Mouse (Mus musculus): ENCODE measurements around the gene Plagl1. TPM values are rescaled to one million over a fixed set of nuclear protein-coding genes. Genes with fewer than 3 reads are reported as not detected.

Gene Plagl1
- polyA plus RNA-seq, 2 experiments = 354 to 841 TPM

GRCm38 (mm10) chr10:13062373-13062772, 2.1 kb downstream of the Plagl1 start:
- DNase-seq (ENCODE audit: low spot score) = no peak

DNA sequence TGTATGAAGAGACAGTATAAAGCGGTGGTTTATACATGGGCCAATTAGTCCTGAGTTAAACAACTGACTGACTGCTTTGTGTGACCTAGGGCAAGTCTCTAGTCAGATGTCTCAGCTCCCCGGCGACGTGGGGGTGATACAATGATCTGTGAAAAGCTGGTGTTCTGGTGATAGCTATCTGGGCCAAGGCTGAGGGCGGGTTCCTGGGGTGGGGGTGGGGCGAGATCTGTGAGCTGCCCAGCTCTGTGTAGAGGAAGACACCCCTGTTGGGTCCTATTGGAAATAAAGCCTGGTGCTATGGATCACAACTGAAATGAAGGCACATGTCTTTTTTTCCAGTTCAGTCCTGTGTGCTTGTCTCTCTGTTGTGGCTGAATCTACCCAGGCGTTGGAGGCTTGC, 3.2 kb downstream of the Plagl1 start:
- no peak for DNase-seq (ENCODE audit: low spot score)
- 27% methylated on average over 7 of the region's 7 CpGs for WGBS

More at GRCm38 (mm10) chr10:13062373-13062772, 2.1 kb downstream of the Plagl1 start:
- H3K4me3 ChIP-seq (replicated peaks; ENCODE audit: low read length) = no peak overlapping the region
- H3K9ac ChIP-seq (ENCODE audit: low read depth, low read length, severe bottlenecking) = no peak overlapping the region
- peaks cover 4% of the 10 kb centered on the region; the same call in 1 of the 2 replicates for H3K4me1 ChIP-seq (ENCODE audit: control insufficient read depth, insufficient read depth, low read length)
- H3K4me2 ChIP-seq (replicated peaks; ENCODE audit: low read depth, low read length, severe bottlenecking) = no peak overlapping the region
- ATAC-seq (ENCODE audit: low FRiP score, low read depth) = no peak
- H3K27ac ChIP-seq (replicated peaks; ENCODE audit: low read depth, low read length) = no peak overlapping the region
- 58% methylated on average over 8 of the region's 8 CpGs for WGBS
- H3K36me3 ChIP-seq (ENCODE audit: control insufficient read depth, insufficient read depth, low read length) = no peaks in the 10 kb centered on the region
- H3K27me3 ChIP-seq (ENCODE audit: control insufficient read depth, insufficient read depth, low read length) = peaks cover 20% of the 10 kb centered on the region
- no peaks in the 10 kb centered on the region for H3K9me3 ChIP-seq (ENCODE audit: control insufficient read depth, low read length)
- TF ChIP-seq POLR2A (IDR thresholded peaks at IDR 0.05; ENCODE audit: borderline replicate concordance, extremely low read depth, insufficient read depth, insufficient read length) = no peak

DNA sequence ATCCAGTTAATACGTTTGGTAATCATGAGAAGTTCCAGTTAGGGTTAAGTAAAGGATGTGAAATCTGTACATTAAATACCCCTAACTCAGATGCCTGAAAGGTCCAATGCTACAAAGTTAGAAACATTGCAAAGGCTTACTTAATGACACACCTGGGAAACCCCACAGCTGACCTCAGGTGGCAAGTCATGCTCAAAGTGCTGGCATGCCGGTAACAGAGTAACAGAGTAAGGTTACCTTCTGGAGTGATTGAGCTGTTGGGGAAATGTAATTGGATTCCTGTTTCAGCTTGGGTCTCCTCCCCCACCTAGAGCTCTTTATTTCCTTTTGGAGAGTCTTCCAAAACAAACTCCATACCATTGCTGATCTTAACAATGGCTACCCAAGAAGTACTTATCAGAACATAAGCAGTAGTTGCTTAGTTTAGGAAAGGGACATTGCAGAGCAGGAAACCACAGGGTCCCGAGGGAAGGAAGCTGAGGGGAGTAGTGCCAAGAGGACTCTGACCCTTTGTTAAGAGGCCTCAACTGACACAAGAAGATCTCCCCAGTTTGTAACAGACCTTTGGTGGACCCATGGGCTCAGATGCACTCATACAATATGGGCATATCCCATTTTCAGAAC, 4.9 kb downstream of the Plagl1 start:
- Histone ChIP-seq H3K9ac (ENCODE audit: low read depth, low read length, severe bottlenecking) (no peak overlapping the region), H3K9me3 (ENCODE audit: control insufficient read depth, low read length) (no peaks in the 10 kb centered on the region), H3K36me3 (ENCODE audit: control insufficient read depth, insufficient read depth, low read length) (no peaks in the 10 kb centered on the region), H3K4me1 (ENCODE audit: control insufficient read depth, insufficient read depth, low read length) (peaks cover 4% of the 10 kb centered on the region; the same call in 1 of the 2 replicates), H3K27ac (replicated peaks; ENCODE audit: low read depth, low read length) (no peak overlapping the region), H3K4me3 (replicated peaks; ENCODE audit: low read length) (no peak overlapping the region), H3K4me2 (replicated peaks; ENCODE audit: low read depth, low read length, severe bottlenecking) (no peak overlapping the region), H3K27me3 (ENCODE audit: control insufficient read depth, insufficient read depth, low read length) (peaks cover 14% of the 10 kb centered on the region)
- WGBS = 59% methylated on average over 3 of the region's 3 CpGs
- no peak for TF ChIP-seq POLR2A (IDR thresholded peaks at IDR 0.05; ENCODE audit: borderline replicate concordance, extremely low read depth, insufficient read depth, insufficient read length)
- no peak for DNase-seq (ENCODE audit: low spot score)
- ATAC-seq (ENCODE audit: low FRiP score, low read depth) = no peak

More for the DNA sequence above, 3.2 kb downstream of the Plagl1 start:
- no peak for ATAC-seq (ENCODE audit: low FRiP score, low read depth)
- no peak overlapping the region for H3K4me2 ChIP-seq (replicated peaks; ENCODE audit: low read depth, low read length, severe bottlenecking)
- H3K27me3 ChIP-seq (ENCODE audit: control insufficient read depth, insufficient read depth, low read length) = peaks cover 20% of the 10 kb centered on the region
- H3K27ac ChIP-seq (replicated peaks; ENCODE audit: low read depth, low read length) = no peak overlapping the region
- H3K36me3 ChIP-seq (ENCODE audit: control insufficient read depth, insufficient read depth, low read length) = no peaks in the 10 kb centered on the region
- H3K4me3 ChIP-seq (replicated peaks; ENCODE audit: low read length) = no peak overlapping the region
- no peak overlapping the region for H3K9ac ChIP-seq (ENCODE audit: low read depth, low read length, severe bottlenecking)
- no peaks in the 10 kb centered on the region for H3K9me3 ChIP-seq (ENCODE audit: control insufficient read depth, low read length)
- peaks cover 4% of the 10 kb centered on the region; the same call in 1 of the 2 replicates for H3K4me1 ChIP-seq (ENCODE audit: control insufficient read depth, insufficient read depth, low read length)
- no peak for TF ChIP-seq POLR2A (IDR thresholded peaks at IDR 0.05; ENCODE audit: borderline replicate concordance, extremely low read depth, insufficient read depth, insufficient read length)

DNA sequence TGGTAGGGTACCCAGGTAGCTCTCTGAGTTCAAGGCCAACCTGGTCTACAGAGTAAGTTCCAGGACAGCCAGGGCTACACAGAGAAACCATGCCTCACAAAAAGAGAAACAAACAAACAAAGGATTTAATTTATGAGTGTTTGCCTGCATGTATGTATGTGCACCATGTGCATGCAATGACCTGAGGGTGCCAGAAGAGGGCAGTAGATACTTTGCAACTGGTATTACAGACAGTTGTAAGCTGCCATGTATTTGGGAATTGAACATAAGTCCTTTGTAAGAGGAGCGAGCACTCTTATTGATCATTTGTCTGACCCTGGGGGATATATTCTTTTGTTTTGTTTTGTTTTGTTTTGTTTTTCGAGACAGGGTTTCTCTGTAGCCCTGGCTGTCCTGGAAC, 10.7 kb downstream of the Plagl1 start:
- Histone ChIP-seq H3K36me3 (ENCODE audit: control insufficient read depth, insufficient read depth, low read length) (no peaks in the 10 kb centered on the region), H3K27me3 (ENCODE audit: control insufficient read depth, insufficient read depth, low read length) (no peaks in the 10 kb centered on the region), H3K9ac (ENCODE audit: low read depth, low read length, severe bottlenecking) (no peak overlapping the region), H3K4me1 (ENCODE audit: control insufficient read depth, insufficient read depth, low read length) (no peaks in the 10 kb centered on the region), H3K4me2 (replicated peaks; ENCODE audit: low read depth, low read length, severe bottlenecking) (no peak overlapping the region), H3K9me3 (ENCODE audit: control insufficient read depth, low read length) (no peaks in the 10 kb centered on the region; the same call in 1 of the 2 replicates), H3K4me3 (replicated peaks; ENCODE audit: low read length) (no peak overlapping the region), H3K27ac (replicated peaks; ENCODE audit: low read depth, low read length) (no peak overlapping the region)
- DNase-seq (ENCODE audit: low spot score) (no peak), ATAC-seq (ENCODE audit: low FRiP score, low read depth) (no peak)
- no peak for TF ChIP-seq POLR2A (IDR thresholded peaks at IDR 0.05; ENCODE audit: borderline replicate concordance, extremely low read depth, insufficient read depth, insufficient read length)
- 98% methylated on average over 2 of the region's 2 CpGs for WGBS

DNA sequence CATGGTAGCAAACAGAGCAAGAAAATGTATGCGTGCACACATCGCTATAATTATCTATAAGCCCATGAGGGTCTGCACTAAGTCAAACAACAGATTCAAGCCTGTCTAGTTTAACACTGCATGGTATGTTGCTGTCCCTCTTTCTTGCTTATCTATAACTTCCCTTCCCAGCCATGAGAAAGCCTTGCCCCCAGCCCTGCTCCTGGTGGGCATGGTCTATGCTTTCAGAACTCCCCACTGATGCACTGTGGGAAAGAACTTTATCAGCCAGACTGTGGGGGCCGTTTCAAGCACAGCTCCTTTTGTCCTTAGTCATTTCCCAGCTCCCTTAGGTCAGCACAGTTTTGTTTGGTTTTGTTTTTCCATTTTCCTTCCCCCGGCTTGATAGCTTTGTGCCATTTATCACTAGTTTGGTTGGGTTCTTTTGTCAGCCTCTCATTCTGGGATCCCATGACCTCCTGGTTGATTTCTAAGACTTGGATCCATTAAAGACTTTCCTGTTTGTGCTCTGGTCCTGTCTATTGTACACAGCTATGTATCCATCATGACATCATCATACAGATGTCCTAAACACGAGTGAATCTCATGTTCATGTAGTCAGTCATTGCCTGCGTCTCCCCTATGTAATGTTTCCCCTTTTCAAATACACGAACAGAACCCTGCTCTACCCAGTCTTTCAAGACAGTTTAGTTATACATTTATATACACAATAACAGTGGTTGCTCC, 16.7 kb downstream of the Plagl1 start:
- no peak overlapping the region for H3K9ac ChIP-seq (ENCODE audit: low read depth, low read length, severe bottlenecking)
- no peak for DNase-seq (ENCODE audit: low spot score)
- TF ChIP-seq POLR2A (IDR thresholded peaks at IDR 0.05; ENCODE audit: borderline replicate concordance, extremely low read depth, insufficient read depth, insufficient read length) = no peak
- no peaks in the 10 kb centered on the region for H3K4me1 ChIP-seq (ENCODE audit: control insufficient read depth, insufficient read depth, low read length)
- no peak for ATAC-seq (ENCODE audit: low FRiP score, low read depth)
- H3K9me3 ChIP-seq (ENCODE audit: control insufficient read depth, low read length) = no peaks in the 10 kb centered on the region
- no peaks in the 10 kb centered on the region for H3K36me3 ChIP-seq (ENCODE audit: control insufficient read depth, insufficient read depth, low read length)
- H3K4me3 ChIP-seq (replicated peaks; ENCODE audit: low read length) = no peak overlapping the region
- WGBS = 76% methylated on average over 7 of the region's 7 CpGs
- no peaks in the 10 kb centered on the region for H3K27me3 ChIP-seq (ENCODE audit: control insufficient read depth, insufficient read depth, low read length)
- no peak overlapping the region for H3K4me2 ChIP-seq (replicated peaks; ENCODE audit: low read depth, low read length, severe bottlenecking)
- no peak overlapping the region for H3K27ac ChIP-seq (replicated peaks; ENCODE audit: low read depth, low read length)
